8 mouse cellular contexts compared by ENCODE assay signal in genomic region chr8:112935897-112936719, GRCm38 (mm10).
DNase-seq lines count a peak whose midpoint lies in the region; ATAC-seq and TF ChIP-seq lines count a peak whose summit lies in the region.

No protein-coding gene starts in this region.

- no peak overlapping the region for H3K4me2 ChIP-seq in embryonic facial prominence, embryonic 14.5 days (ENCODE audit: low read depth, low read length)

- ATAC-seq in embryonic facial prominence, embryonic 14.5 days (ENCODE audit: low read depth) = no peak

- no peak overlapping the region for H3K9ac ChIP-seq in embryonic facial prominence, embryonic 14.5 days (ENCODE audit: low read depth, low read length)

- DNase-seq in embryonic facial prominence, embryonic 14.5 days (ENCODE audit: low spot score) = peak; percentile 77
- DNase-seq in embryonic facial prominence, embryonic 10.5 days (ENCODE audit: low spot score) = no peak
- peak; percentile 3 for DNase-seq in urinary bladder, postnatal 14 days (ENCODE audit: low spot score)
- no peak for DNase-seq in urinary bladder, postnatal 25 days (ENCODE audit: low spot score)
- peak; percentile 14 for DNase-seq in heart, postnatal 4 days
- DNase-seq in skeletal muscle tissue, adult 2 months (ENCODE audit: low read depth, low spot score) = peak; percentile 75
- DNase-seq in right cerebral cortex, postnatal 36 days (ENCODE audit: low spot score in 2 of 2) = no peak
- no peak for DNase-seq in left cerebral cortex, adult 2 months (ENCODE audit: extremely low spot score in 1 of 2, low spot score in 2 of 2)

- no peak for TF ChIP-seq CTCF in left cerebral cortex, adult 2 months (IDR thresholded peaks at IDR 0.05)

- no peak overlapping the region for H3K27ac ChIP-seq in embryonic facial prominence, embryonic 14.5 days (replicated peaks; ENCODE audit: low read depth, low read length)
- H3K27ac ChIP-seq in embryonic facial prominence, embryonic 10.5 days (replicated peaks) = no peak overlapping the region
- H3K27ac ChIP-seq in left cerebral cortex, adult 2 months = no peak overlapping the region

- WGBS in embryonic facial prominence, embryonic 14.5 days = 76% methylated on average over 9 of the region's 9 CpGs
- WGBS in embryonic facial prominence, embryonic 10.5 days = 92% methylated on average over 9 of the region's 9 CpGs

- no peaks in the 10 kb centered on the region for H3K27me3 ChIP-seq in embryonic facial prominence, embryonic 14.5 days (replicated peaks; ENCODE audit: control insufficient read depth, insufficient read depth, low read length)
- H3K27me3 ChIP-seq in embryonic facial prominence, embryonic 10.5 days (replicated peaks; ENCODE audit: low read depth, poor library complexity, severe bottlenecking) = no peaks in the 10 kb centered on the region

- H3K36me3 ChIP-seq in embryonic facial prominence, embryonic 14.5 days (ENCODE audit: control insufficient read depth, insufficient read depth, low read length) = no peaks in the 10 kb centered on the region
- no peaks in the 10 kb centered on the region for H3K36me3 ChIP-seq in embryonic facial prominence, embryonic 10.5 days (replicated peaks)

- intact Hi-C loops in left cerebral cortex, adult 2 months (cut with DNase I) = no loop called here

- H3K4me3 ChIP-seq in embryonic facial prominence, embryonic 14.5 days (ENCODE audit: low read depth, low read length) = no peak overlapping the region
- H3K4me3 ChIP-seq in embryonic facial prominence, embryonic 10.5 days = no peak overlapping the region
- no peak overlapping the region for H3K4me3 ChIP-seq in left cerebral cortex, adult 2 months

- no peaks in the 10 kb centered on the region for H3K4me1 ChIP-seq in embryonic facial prominence, embryonic 14.5 days (ENCODE audit: control insufficient read depth, insufficient read depth, low read length)
- no peaks in the 10 kb centered on the region for H3K4me1 ChIP-seq in embryonic facial prominence, embryonic 10.5 days

- no peaks in the 10 kb centered on the region for H3K9me3 ChIP-seq in embryonic facial prominence, embryonic 14.5 days (ENCODE audit: control insufficient read depth, low read length)
- H3K9me3 ChIP-seq in embryonic facial prominence, embryonic 10.5 days = no peaks in the 10 kb centered on the region

Comparison
In these comparisons a context has a peak if more than half of its experiments do, and no peak if none do; other contexts are left out.
1. DNase-seq: peak in embryonic facial prominence, embryonic 14.5 days (single experiment), urinary bladder, postnatal 14 days (single experiment), heart, postnatal 4 days (single experiment) and skeletal muscle tissue, adult 2 months (single experiment); none in embryonic facial prominence, embryonic 10.5 days (single experiment), urinary bladder, postnatal 25 days (single experiment), right cerebral cortex, postnatal 36 days (0 of 2) and left cerebral cortex, adult 2 months (0 of 2).